9 mouse cellular contexts compared by ENCODE assay signal in the genomic region with DNA sequence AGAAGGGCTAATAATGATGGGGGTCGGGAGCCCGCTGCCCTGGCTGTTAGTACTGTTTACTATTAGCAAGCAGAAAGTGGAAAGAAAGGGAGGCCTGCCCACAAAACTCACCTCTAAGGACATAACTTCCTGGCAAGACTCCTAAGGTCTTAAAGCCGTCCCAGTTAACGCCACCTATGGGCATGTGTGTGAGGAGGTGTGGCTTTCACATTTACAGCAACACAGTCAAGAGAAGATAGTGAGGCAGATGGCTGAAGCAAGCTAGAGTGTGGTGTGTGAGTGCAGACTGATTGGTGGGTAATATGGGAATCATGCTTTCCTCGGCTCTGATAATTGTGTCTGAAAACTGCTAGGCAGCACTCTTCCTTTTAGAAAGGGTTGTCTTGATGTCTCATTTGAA. TPM values are rescaled to one million over a fixed set of nuclear protein-coding genes. Genes with fewer than 3 reads are reported as not detected.
DNase-seq lines count a peak whose midpoint lies in the region; ATAC-seq lines count a peak whose summit lies in the region.
"Had no signal": no experiment of that assay in that cellular context is flagged by ENCODE, and none has a peak within 500 bp of the region (broad histone marks: within the 10 kb centered on the region; RNA-seq: fewer than 3 reads in every experiment).

No protein-coding gene starts in this region.

- 0 out of 2 replicates have a peak overlapping the region, but pooled peaks have one; percentile 16 for H3K27ac ChIP-seq in heart, embryonic 10.5 days
- H3K27ac ChIP-seq in limb, embryonic 13.5 days, result no peak overlapping the region; the same call in 1 of the 2 replicates

- H3K9ac ChIP-seq in limb, embryonic 13.5 days, result no peak overlapping the region

- H3K4me1 ChIP-seq in heart, embryonic 10.5 days, result peaks cover 89% of the 10 kb centered on the region
- peaks cover 91% of the 10 kb centered on the region for H3K4me1 ChIP-seq in limb, embryonic 13.5 days

- no peak for DNase-seq in heart, embryonic 10.5 days (ENCODE audit: low spot score)
- no peak for DNase-seq in heart, postnatal 25 days (ENCODE audit: low spot score)
- DNase-seq in thymus, postnatal 0 days (ENCODE audit: low spot score), result peak; percentile 60
- DNase-seq in thymus, adult 18-20 months, result no peak
- DNase-seq in thymus, postnatal 36 days, result peak; percentile 33 to 46
- no peak for DNase-seq in lung, postnatal 25 days (ENCODE audit: low spot score)

- no peaks in the 10 kb centered on the region for H3K9me3 ChIP-seq in heart, embryonic 10.5 days
- no peaks in the 10 kb centered on the region for H3K9me3 ChIP-seq in limb, embryonic 13.5 days

- 27% methylated on average over 5 of the region's 5 CpGs for WGBS in heart, embryonic 10.5 days
- WGBS in limb, embryonic 13.5 days, result 20% methylated on average over 5 of the region's 5 CpGs

- 0 out of 2 replicates have a peak overlapping the region, but pooled peaks have one; percentile 11 for H3K4me2 ChIP-seq in limb, embryonic 13.5 days (replicated peaks)

- H3K27me3 ChIP-seq in heart, embryonic 10.5 days (ENCODE audit: insufficient read depth, poor library complexity, severe bottlenecking), result no peaks in the 10 kb centered on the region
- H3K27me3 ChIP-seq in limb, embryonic 13.5 days, result no peaks in the 10 kb centered on the region
- H3K27me3 ChIP-seq: CH12.LX had no signal

- intact Hi-C loops in heart, postnatal 25 days (cut with DNase I), result no loop called here

- no peak overlapping the region for H3K4me3 ChIP-seq in heart, embryonic 10.5 days
- H3K4me3 ChIP-seq in limb, embryonic 13.5 days, result no peak overlapping the region

- ATAC-seq in limb, embryonic 13.5 days (ENCODE audit: low FRiP score, low read depth), result no peak
- ATAC-seq in cerebellum, adult (ENCODE audit: insufficient number of reproducible peaks, low FRiP score, low TSS enrichment), result no peak

- H3K36me3 ChIP-seq in heart, embryonic 10.5 days, result no peaks in the 10 kb centered on the region
- no peaks in the 10 kb centered on the region for H3K36me3 ChIP-seq in limb, embryonic 13.5 days

RNA-seq across cellular contexts. Expression of a gene that starts 48.5 kb away (rescaled TPM):
- 19.0 and 24.7 TPM in 2 replicates for polyA plus RNA-seq in heart, embryonic 10.5 days (2016; fragmentation: Nextera tagmentation; extraction: Ambion mirVana)
- total RNA-seq in heart, postnatal 25 days (2021), result 100 to 1,000 TPM; 155 to 174 TPM
- 19.7 and 32.0 TPM in 2 replicates for polyA plus RNA-seq in thymus, postnatal 0 days (2015; fragmentation: Nextera tagmentation; extraction: Ambion mirVana)
- 49.3 and 54.9 TPM in 2 replicates for polyA plus RNA-seq in limb, embryonic 13.5 days (2015; fragmentation: Nextera tagmentation; extraction: Ambion mirVana)

Comparison
In these comparisons a context has a peak if more than half of its experiments do, and no peak if none do; other contexts are left out.
1. DNase-seq: peak in thymus, postnatal 0 days (single experiment) and thymus, postnatal 36 days (2 of 2); none in heart, embryonic 10.5 days (single experiment), heart, postnatal 25 days (single experiment), thymus, adult 18-20 months (0 of 2) and lung, postnatal 25 days (single experiment).